Mouse (Mus musculus): ENCODE results near the gene Smcp.

Smcp gene

GRCm38 (mm10) chr3:92588858-92589257, at the start of gene Smcp:
TSS of gene Smcp (minus strand) at chr3:92588997.
- DNase-seq (ENCODE audit: low read depth, low spot score), result no peak

GRCm38 (mm10) chr3:92638653-92638991, 49.8 kb upstream of the Smcp start:
- DNase-seq (ENCODE audit: low read depth, low spot score), result no peak

GRCm38 (mm10) chr3:92637745-92638652, 49.2 kb upstream of the Smcp start:
- DNase-seq (ENCODE audit: low read depth, low spot score), result no peak

GRCm38 (mm10) chr3:92621560-92621959, 32.8 kb upstream of the Smcp start, which contains the start of gene Lce6a:
TSS of gene Lce6a (minus strand) at chr3:92621660.
- DNase-seq (ENCODE audit: low read depth, low spot score), result no peak

GRCm38 (mm10) chr3:92609804-92610203, 21.0 kb upstream of the Smcp start:
- no peak for DNase-seq (ENCODE audit: low read depth, low spot score)

- DNase-seq (ENCODE audit: low read depth, low spot score), result no peak
These were observed 18.6 kb upstream of the Smcp start, which contains the start of gene 2210017I01Rik for GRCm38 (mm10) chr3:92607392-92607791. TSS of gene 2210017I01Rik (minus strand) at chr3:92607492.

- no peak for DNase-seq (ENCODE audit: low read depth, low spot score)
These were observed 13.4 kb upstream of the Smcp start for GRCm38 (mm10) chr3:92602169-92602568.

GRCm38 (mm10) chr3:92600456-92600855, 11.7 kb upstream of the Smcp start:
- no peak for DNase-seq (ENCODE audit: low read depth, low spot score)

GRCm38 (mm10) chr3:92599973-92600372, 11.2 kb upstream of the Smcp start:
- DNase-seq (ENCODE audit: low read depth, low spot score), result no peak

GRCm38 (mm10) chr3:92598429-92598828, 9.6 kb upstream of the Smcp start:
- no peak for DNase-seq (ENCODE audit: low read depth, low spot score)

- DNase-seq (ENCODE audit: low read depth, low spot score), result no peak
These were observed 1.6 kb downstream of the Smcp start for GRCm38 (mm10) chr3:92587190-92587589.

GRCm38 (mm10) chr3:92585055-92585454, 3.7 kb downstream of the Smcp start:
- no peak for DNase-seq (ENCODE audit: low read depth, low spot score)

- DNase-seq (ENCODE audit: low read depth, low spot score), result no peak
These were observed 5.5 kb downstream of the Smcp start for GRCm38 (mm10) chr3:92583164-92583826.

- no peak for DNase-seq (ENCODE audit: low read depth, low spot score)
These were observed 9.3 kb downstream of the Smcp start for GRCm38 (mm10) chr3:92579508-92579907.

- no peak for DNase-seq (ENCODE audit: low read depth, low spot score)
These were observed 10.0 kb downstream of the Smcp start for GRCm38 (mm10) chr3:92578652-92579413.

GRCm38 (mm10) chr3:92573449-92574041, 15.3 kb downstream of the Smcp start, which contains the start of gene Ivl:
TSS of gene Ivl (minus strand) at chr3:92573735.
- DNase-seq (ENCODE audit: low read depth, low spot score), result no peak

- DNase-seq (ENCODE audit: low read depth, low spot score), result no peak
These were observed 16.2 kb downstream of the Smcp start for GRCm38 (mm10) chr3:92572514-92573155.

GRCm38 (mm10) chr3:92568752-92569151, 20.0 kb downstream of the Smcp start:
- no peak for DNase-seq (ENCODE audit: low read depth, low spot score)

- no peak for DNase-seq (ENCODE audit: low read depth, low spot score)
These were observed 23.4 kb downstream of the Smcp start for GRCm38 (mm10) chr3:92565418-92565817.

GRCm38 (mm10) chr3:92534411-92534810, 54.4 kb downstream of the Smcp start, which contains the start of gene 2310046K23Rik:
TSS of gene 2310046K23Rik (minus strand) at chr3:92534511.
- DNase-seq (ENCODE audit: low read depth, low spot score), result no peak
